Mouse (Mus musculus): ENCODE measurements around the gene Rrp36.

Gene Rrp36

DNA sequence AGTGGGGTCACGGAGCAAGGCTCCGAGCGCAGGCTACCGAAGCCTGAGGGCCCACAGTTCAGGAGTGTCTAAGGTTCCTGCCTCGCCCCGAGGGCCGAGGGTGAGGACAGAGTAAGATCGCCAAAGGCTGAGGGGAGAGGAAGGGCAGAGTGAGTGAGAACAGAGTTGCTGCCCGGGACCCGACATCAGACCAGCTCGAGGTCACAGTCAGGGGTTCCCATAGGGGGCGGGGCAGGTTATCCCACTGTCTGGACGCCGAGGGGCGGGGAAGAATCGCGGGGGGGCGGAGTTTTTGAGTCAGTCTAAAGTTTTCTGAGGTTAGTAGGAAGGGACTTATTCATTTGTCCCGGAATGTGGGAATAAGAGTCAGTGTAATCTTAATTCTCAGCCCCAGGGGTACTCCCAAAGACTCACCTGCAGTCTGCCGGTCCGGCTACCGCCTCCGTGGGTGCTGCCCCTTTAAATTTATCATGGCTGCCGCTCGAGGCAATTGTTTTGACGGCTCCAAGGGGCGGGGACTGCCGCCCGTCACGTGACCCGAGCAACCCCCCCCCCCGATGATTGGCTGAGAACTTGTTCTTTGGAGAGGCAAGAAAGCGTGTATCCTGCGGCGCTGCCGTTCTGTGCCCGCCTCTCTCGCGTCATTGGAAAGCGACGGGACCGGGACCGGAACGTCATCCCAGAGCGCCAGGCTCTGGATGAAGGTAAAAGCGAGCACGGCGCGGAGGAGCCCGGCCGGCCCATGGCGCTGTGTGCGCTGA lies 28.4 kb downstream of the Rrp36 start, which contains the start of the genes Klc4 and Mrpl2:
Klc4 (minus strand) TSS at position 462 of the 761 bp plus-strand sequence.
Mrpl2 (plus strand) TSS at position 669 of the 761 bp plus-strand sequence.
- peak; percentile 99 to 100 for DNase-seq

DNA sequence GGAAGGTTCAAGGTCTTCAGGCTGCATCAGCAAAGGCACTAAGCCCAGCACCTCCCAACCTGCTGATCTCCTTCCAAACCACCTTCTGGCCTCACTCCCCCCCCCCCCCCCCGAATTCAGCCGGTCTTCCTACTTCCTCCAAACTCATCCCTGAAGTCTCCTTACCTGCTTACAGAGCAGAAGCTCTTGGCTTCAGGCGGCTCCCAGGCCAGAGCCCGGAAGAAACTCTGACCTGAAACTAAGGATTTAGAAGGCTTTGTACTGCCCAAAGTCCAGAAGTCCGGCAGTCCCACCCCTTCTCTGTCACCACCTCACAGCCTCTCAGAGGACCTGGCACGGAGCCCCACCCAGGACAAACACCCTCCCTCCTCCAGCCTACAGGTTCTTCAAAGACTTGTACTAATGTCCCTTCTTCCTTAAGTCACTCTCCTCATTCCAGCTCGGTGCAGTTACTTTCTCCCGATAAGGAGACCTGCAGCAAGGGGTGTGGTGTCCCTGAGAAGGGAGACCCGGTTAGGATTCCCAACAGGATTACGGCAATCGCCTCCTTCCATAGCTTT lies 29.2 kb downstream of the Rrp36 start:
- DNase-seq = peak; percentile 71 to 83

- DNase-seq = no peak
Observed at GRCm38 (mm10) chr17:46644152-46644805, 29.9 kb downstream of the Rrp36 start.

GRCm38 (mm10) chr17:46642060-46642459 lies 32.1 kb downstream of the Rrp36 start:
- DNase-seq = no peak

DNA sequence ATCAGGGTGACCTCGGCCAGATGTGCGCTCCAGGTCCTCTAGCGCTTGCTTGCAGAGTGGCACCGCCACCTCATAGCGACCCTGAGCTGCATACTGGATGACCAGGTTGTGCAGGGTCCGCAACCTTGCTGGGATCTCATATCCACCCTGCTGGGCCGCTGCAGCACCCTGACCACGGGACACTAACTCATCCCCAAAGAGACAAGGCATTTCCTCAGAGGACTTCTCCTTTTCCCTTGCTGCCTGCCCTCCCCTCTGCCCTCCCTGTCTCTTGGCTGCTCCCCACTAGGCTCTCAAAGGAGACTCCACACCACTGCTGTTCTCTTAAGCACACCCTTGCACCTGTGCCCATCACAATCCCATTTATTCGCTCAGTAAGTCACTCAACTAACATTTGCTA lies 34.2 kb downstream of the Rrp36 start:
- DNase-seq = no peak

DNA sequence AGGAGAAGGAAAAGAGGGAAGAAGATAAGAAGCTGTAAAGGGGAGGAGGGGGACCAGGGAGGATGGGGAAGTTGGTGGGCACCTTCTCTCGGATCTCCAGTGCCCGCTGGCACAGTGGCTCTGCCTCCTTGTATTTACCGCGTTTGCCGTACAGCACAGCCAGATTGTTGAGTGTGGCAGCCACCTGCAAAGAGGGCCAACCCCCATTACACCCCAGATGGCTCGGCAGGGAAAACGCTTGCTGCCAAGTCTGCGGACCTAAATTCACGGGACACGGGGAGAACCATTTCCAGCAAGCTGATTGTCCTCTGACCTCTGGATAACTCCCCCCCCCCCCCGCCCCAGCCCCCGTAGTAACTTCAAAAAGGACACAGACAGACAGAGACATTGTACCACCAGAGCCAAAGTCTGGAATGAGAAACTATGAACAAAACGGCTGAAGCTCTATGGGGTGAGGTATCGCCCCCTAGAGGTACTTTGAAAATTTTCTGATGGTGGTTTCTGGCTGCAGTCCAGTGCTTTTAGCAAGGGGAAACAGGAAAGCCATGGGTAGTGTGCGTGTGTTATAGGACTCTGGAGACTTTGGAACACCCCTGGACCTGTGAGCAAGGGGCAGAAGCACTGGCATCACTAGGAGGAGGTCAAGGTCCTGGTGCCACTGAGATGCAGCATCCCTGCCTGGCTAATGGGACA lies 37.2 kb downstream of the Rrp36 start:
- peak; percentile 65 to 79 for DNase-seq

DNA sequence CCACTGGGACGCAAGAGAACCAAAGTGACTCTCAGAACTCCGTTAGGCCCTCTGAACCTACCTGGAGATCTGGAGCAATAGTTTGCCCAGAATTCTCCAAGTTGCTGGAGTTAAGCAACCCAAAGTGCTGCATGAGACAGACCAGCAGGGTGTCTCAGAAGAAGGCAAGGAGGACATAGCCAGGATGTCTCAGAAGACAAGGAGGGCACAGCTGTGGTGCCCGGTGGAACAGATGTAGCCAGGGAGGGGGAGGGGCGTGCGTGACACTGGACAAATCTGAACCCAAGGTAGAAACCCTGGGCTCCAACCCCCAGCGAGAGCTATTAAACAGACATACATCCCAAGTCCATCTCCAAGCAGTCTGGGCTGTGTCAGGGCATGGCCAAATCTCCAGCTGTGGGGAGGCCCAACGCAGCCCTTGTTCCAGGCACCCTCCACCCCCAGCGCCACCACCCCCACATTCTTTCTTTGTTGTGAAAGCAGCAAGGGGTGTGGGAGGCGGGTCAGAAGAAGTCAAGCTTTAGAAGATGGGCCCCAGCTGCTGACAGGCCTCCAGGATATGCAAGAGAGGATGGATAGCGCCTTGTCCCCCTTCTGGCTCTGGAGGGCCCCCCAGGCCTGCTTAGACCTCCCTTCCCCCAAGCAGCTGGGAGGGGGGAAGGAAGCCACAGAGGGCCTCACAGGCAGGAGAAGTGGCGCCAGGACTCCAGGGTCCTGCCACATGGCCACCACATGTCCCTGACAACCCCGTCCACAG lies 44.3 kb downstream of the Rrp36 start:
- DNase-seq = peak; percentile 88 to 93

GRCm38 (mm10) chr17:46628791-46629684 lies 45.1 kb downstream of the Rrp36 start, which contains the start of gene Ptk7:
Gene Ptk7 (minus strand): TSS chr17:46629504.
- DNase-seq = peak; percentile 97

GRCm38 (mm10) chr17:46628471-46628790 lies 45.7 kb downstream of the Rrp36 start:
- DNase-seq = no peak

DNA sequence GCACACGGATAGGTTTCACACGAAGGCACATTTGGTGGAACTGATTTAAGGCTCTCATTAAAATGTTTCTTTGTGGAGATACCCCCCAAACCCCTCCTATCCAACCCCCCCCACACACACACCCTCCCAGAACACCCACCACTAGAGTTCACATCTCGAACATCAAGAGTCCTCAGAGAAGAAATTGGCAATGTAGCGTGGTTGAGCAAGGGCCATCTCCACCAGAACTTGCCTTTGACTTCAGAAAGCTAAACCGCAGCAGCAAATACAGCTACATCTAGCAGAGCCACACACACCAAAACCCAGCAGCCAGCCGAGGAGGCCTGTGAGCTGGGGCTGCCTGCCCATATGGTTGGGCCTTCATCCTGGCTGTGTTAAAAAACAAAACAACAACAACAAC lies 46.7 kb downstream of the Rrp36 start:
- no peak for DNase-seq

- no peak for DNase-seq
Observed at GRCm38 (mm10) chr17:46624598-46624997, 49.6 kb downstream of the Rrp36 start.

- DNase-seq = peak; percentile 52 to 62
Observed at GRCm38 (mm10) chr17:46623819-46624557, 50.2 kb downstream of the Rrp36 start.

- DNase-seq = no peak
Observed at GRCm38 (mm10) chr17:46622269-46622668, 51.9 kb downstream of the Rrp36 start.

GRCm38 (mm10) chr17:46621324-46621723 lies 52.8 kb downstream of the Rrp36 start:
- peak; percentile 67 to 73 for DNase-seq

- no peak for DNase-seq
Observed at GRCm38 (mm10) chr17:46619683-46620357, 54.3 kb downstream of the Rrp36 start.

DNA sequence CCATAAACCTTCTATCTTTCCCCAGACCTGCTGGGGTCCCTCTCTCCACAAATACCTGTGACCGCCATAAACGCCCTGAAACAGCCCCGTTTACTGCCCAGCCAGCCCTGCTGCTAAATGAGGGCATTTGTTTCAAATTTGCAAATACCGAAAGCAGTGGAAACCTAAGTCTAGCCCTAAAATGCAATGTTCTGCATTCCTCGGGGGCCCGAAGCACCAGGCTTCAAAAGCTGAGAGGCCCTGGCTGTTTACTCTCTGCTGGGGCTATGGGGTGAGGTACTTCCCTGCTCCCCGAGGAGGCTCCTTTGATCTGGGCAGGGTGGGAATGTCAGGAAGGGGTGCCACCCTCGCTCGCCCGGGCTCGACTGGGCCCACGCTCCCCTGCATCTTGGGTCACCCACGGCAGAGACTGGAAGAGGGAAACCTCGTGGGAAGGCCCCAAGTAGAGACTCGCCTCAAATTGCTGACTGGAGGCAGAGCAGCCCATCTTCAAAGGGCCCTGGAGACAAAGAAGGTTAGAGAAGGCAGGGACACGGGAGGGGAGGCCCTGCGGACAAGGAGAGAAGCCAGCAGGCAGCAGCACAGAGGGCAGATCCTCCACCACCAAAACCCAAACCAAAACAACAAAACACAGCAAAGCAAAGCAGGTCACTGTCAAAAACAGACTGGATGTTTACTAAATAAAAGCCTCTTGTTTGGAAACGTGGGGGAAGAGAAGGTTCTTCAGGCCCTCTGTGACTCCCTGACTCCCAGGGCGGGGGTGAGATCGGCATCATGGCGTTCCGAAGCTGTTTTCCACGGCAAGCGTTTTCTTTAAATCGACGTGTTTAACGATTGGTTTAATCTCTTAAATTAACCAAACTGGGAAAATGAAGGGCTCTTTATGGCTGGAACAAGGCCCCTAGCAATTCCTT lies 55.1 kb downstream of the Rrp36 start:
- peak in 1 of 2 experiments; percentile 60 for DNase-seq

GRCm38 (mm10) chr17:46618394-46618768 lies 55.8 kb downstream of the Rrp36 start:
- no peak for DNase-seq

GRCm38 (mm10) chr17:46617799-46618198 lies 56.4 kb downstream of the Rrp36 start:
- no peak for DNase-seq
